Mouse (Mus musculus) adrenal gland, adult (tissue): ENCODE data around the gene Pld5.

ENCODE experiments used
- DNase-seq, 2 experiments: peaks; one replicate each; pipeline ENCODE4 v3.0.0; 2022 to 2023; ENCODE audit warnings: low spot score in 1 of 2; ENCODE audit not compliant: inconsistent age in 2 of 2

Pld5 gene

GRCm38 (mm10) chr1:175967004-175967745 lies 307.9 kb downstream of the Pld5 start:
- peak in 1 of 2 experiments; percentile 28 for DNase-seq

- DNase-seq, result no peak
These were observed 313.3 kb downstream of the Pld5 start for GRCm38 (mm10) chr1:175961786-175962185.

- no peak for DNase-seq
These were observed 324.3 kb downstream of the Pld5 start for GRCm38 (mm10) chr1:175950851-175951250.

DNA sequence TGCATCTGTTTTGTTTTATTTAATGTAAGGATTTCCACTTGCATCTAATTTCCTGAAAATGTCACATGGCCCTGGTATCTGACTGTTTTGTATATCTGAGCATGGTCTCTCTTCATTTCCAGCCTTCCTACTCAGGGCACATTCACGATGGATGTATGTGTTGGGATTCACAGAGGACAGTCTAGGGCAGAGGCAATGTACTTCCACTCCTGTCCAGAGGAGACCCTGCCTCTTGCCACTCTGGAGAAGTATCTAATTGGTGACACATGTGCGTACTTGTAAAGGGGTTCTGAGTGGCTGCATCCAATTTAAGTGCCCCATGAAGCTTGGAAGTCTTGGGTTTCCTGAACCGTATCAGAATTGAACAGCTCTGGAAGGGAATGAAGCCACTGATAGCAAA lies 324.7 kb downstream of the Pld5 start:
- no peak for DNase-seq

DNA sequence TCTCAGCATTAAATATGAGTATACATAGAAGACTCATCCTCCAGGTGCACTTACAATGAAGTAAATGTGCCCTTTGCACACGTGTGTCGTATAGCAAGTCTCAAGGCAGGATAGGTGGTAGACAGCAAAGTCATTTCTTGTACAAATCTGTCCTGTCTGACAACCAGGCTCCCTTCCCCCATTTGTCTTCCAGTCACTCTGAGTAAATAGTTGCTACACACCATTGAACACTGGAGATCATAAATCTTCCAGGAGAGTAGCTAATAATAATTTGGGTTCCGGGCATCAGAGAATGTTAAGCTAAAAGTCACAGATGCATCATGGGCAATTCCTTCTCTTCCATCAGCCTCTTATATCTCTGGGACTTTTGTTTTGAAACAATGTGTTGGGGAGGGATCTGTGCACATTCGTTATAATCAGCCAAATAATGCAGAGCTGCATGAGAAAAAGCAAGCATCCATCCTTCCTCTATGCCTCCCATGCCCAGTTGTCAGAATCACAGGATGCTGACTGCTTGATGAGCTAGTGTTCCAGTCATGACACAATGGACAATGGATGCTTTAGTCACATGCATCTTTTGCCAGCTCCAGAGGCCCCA lies 328.3 kb downstream of the Pld5 start:
- no peak for DNase-seq

GRCm38 (mm10) chr1:175943168-175943567 lies 331.9 kb downstream of the Pld5 start:
- DNase-seq, result no peak

DNA sequence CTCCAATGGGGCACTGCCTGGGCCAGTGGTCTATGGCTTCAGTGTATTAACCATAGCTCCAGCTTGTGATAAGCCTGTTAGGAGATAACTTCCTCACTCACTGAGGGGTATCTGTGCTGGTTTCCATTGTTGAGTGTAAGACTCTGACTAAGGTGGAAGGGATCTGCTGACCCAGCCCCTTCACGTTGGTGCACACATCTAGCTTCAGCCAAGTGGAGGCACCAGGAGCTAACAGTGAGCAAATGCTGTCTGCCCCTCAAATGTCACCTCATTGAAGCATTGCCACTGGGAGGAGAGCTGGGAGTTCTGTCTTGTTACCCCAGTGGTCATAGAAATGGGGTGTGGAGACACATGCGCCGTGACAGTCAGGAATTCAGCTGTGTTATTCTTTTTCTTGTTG lies 336.4 kb downstream of the Pld5 start:
- DNase-seq, result no peak

GRCm38 (mm10) chr1:175936282-175936737 lies 338.8 kb downstream of the Pld5 start:
- DNase-seq, result peak; percentile 34 to 89

DNA sequence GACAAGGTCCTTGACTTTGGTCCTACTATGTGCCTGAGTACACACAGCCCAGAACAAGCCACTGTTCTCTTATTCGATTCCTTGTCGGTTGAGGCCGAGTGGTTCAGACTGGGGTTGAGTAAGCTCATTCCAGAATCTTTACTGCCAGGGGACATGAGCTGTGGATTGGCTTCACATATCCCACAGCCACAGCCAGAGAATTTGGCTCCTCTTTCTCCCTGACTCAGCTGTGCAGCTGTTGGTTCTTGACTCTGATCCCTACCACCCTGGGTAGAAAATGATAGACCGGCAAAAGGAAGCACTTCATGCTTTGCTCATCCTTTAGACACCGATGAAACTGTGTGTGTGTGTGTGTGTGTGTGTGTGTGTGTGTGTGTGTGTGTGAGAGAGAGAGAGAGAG lies 343.7 kb downstream of the Pld5 start:
- DNase-seq, result no peak

GRCm38 (mm10) chr1:175923848-175924787 lies 351.0 kb downstream of the Pld5 start:
- DNase-seq, result peak; percentile 59 to 92

- no peak for DNase-seq
These were observed 354.0 kb downstream of the Pld5 start for GRCm38 (mm10) chr1:175921091-175921490.

DNA sequence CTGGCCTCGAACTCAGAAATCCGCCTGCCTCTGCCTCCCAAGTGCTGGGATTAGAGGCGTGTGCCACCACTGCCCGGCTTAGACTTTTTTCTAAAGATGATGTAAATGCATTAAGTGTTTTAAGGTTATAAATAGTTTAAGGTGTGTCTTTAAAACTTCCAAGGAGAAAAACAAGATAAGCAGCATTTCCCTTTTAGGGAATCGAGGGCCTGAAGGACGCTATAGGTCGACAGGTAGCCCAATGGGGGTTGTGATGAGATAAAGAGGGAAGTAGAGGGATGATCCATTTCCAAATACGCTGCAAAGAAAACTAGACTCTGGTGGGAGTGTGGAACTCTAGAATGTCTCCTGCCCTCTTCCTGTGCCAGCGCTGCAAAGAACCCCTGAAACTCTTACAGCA lies 355.1 kb downstream of the Pld5 start, which contains the start of gene Gm38100:
Gm38100 (plus strand) TSS at position 301 of the 400 bp plus-strand sequence.
- DNase-seq, result no peak

- no peak for DNase-seq
These were observed 361.3 kb downstream of the Pld5 start for GRCm38 (mm10) chr1:175913728-175914303.
